Mouse (Mus musculus) MEL (cell line): ENCODE data around the gene Icos.

ENCODE experiments used
- CTCF ChIP-seq, 3 experiments: IDR thresholded peaks in 2 of 3; conservative IDR thresholded peaks in 1 of 3; 2 replicates each; pipeline ENCODE4 v1.5.1; 2011 to 2012; ENCODE audit warnings: low read length in 3 of 3, low read depth in 2 of 3, mild to moderate bottlenecking in 2 of 3, improper control_type of control experiment in 1 of 3, inconsistent platforms in 1 of 3, mixed read lengths in 1 of 3, moderate library complexity in 1 of 3; ENCODE audit not compliant: control insufficient read depth in 1 of 3, insufficient read depth in 1 of 3, poor library complexity in 1 of 3, severe bottlenecking in 1 of 3
- EP300 ChIP-seq, 2 experiments: IDR thresholded peaks; 2 replicates each; pipeline ENCODE4 v1.6.1; 2011; ENCODE audit warnings: improper control_type of control experiment in 2 of 2, low read length in 2 of 2, low read depth in 1 of 2, mild to moderate bottlenecking in 1 of 2
- HCFC1 ChIP-seq: IDR thresholded peaks from 2 replicates; pipeline ENCODE4 v1.6.1; 2012; ENCODE audit warnings: low read depth, mild to moderate bottlenecking, inconsistent platforms, low read length, improper control_type of control experiment, moderate library complexity
- MAFK ChIP-seq: IDR thresholded peaks from 2 replicates; pipeline ENCODE4 v1.6.1; 2011; ENCODE audit warnings: low read depth, mild to moderate bottlenecking, low read length, improper control_type of control experiment, borderline replicate concordance
- MXI1 ChIP-seq: IDR thresholded peaks from 2 replicates; pipeline ENCODE4 v1.6.1; 2011; ENCODE audit warnings: mild to moderate bottlenecking, low read depth, low read length, improper control_type of control experiment
- MYC ChIP-seq: IDR thresholded peaks from 2 replicates; pipeline ENCODE4 v1.6.1; 2011; ENCODE audit warnings: low read depth, mild to moderate bottlenecking, low read length, improper control_type of control experiment, moderate library complexity
- POLR2A ChIP-seq, 2 experiments: IDR thresholded peaks; 2 replicates each; pipeline ENCODE4 v1.6.1; 2011 to 2012; ENCODE audit warnings: low read length in 2 of 2, mild to moderate bottlenecking in 2 of 2, control low read depth in 1 of 2, improper control_type of control experiment in 1 of 2, low read depth in 1 of 2, moderate library complexity in 1 of 2; ENCODE audit not compliant: control insufficient read depth in 1 of 2, insufficient read depth in 1 of 2, poor library complexity in 1 of 2
- TBP ChIP-seq: IDR thresholded peaks from 2 replicates; pipeline ENCODE4 v1.8.0; 2011; ENCODE audit warnings: low read depth, low read length, improper control_type of control experiment
- TCF12 ChIP-seq: IDR thresholded peaks from 2 replicates; pipeline ENCODE4 v1.6.1; 2014; ENCODE audit warnings: low read depth, mild to moderate bottlenecking, inconsistent platforms, low read length, improper control_type of control experiment, moderate library complexity
- ZMIZ1 ChIP-seq: IDR thresholded peaks from 2 replicates; pipeline ENCODE4 v1.6.1; 2012; ENCODE audit warnings: low read depth, mild to moderate bottlenecking, inconsistent platforms, low read length, improper control_type of control experiment, moderate library complexity

DNA sequence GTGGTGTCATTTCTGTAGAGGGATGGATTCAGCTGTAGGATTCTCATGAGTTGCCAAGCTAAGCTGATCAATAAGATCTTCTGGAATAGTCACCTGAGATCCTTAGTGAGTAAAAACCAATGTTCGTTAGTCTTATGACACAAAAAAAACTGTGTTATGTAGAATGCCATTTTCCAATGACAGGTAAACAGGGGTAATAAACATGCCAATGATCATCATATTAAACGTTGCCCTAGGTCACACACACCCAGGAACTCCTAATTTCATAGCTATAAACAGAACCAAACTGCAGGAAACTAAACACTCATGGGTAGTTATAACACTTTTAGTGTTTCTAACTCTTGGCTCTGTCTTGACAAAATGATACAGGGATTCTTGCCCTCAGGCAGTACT, 2.1 kb downstream of the Icos start:
- no peak for TF ChIP-seq CTCF (IDR thresholded peaks at IDR 0.05 in 2 of 3, conservative IDR thresholded peaks at IDR 0.05 in 1 of 3; ENCODE audit: control insufficient read depth in 1 of 3, insufficient read depth in 1 of 3, low read depth in 2 of 3, low read length in 3 of 3, poor library complexity in 1 of 3, severe bottlenecking in 1 of 3)
- no peak for TF ChIP-seq EP300 (IDR thresholded peaks at IDR 0.05; ENCODE audit: low read depth in 1 of 2, low read length in 2 of 2)
- TF ChIP-seq POLR2A (IDR thresholded peaks at IDR 0.05; ENCODE audit: control insufficient read depth in 1 of 2, insufficient read depth in 1 of 2, low read depth in 1 of 2, low read length in 2 of 2, poor library complexity in 1 of 2): no peak
- no peak for TF ChIP-seq MAFK
- no peak for TF ChIP-seq TCF12
- no peak for TF ChIP-seq HCFC1
- TF ChIP-seq MXI1: no peak
- no peak for TF ChIP-seq ZMIZ1
- TF ChIP-seq TBP: no peak
- TF ChIP-seq MYC: no peak
